Mouse (Mus musculus) kidney, postnatal 25 days (tissue): ENCODE data around the gene Celf2.
"Not testable (repeated sequence)": the region's sequence is repeated elsewhere in the genome, so short reads cannot be mapped to it uniquely, and the experiment has no call there.

Experiments
- DNase-seq, 2 experiments: peaks; one replicate each; pipeline ENCODE4 v3.0.0; 2021; ENCODE audit warnings: mixed read lengths in 2 of 2

The Celf2 gene

DNA sequence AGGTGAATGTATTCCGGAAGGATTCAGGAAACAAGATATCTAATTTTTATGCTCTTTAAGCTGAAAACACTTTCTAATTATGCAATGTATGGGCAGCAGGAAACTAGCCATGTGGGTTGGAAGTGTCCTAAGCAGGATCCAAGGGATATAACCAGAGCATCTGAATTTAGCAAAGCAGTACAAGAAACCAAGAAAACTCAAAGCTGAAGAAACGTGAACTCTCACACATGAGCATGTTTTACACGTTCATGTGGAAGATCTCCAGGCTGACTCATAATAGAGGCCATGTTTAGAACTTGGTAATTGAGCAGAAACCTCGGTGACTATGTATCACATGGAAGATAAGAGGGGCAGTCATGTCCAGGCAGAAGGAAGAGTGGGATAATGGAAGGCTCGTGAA, 120.1 kb downstream of the Celf2 start:
- no peak for DNase-seq

- no peak for DNase-seq
Measured at GRCm38 (mm10) chr2:7378736-7379135, 130.6 kb downstream of the Celf2 start.

- DNase-seq = no peak
Measured at GRCm38 (mm10) chr2:7377878-7378277, 131.5 kb downstream of the Celf2 start.

DNA sequence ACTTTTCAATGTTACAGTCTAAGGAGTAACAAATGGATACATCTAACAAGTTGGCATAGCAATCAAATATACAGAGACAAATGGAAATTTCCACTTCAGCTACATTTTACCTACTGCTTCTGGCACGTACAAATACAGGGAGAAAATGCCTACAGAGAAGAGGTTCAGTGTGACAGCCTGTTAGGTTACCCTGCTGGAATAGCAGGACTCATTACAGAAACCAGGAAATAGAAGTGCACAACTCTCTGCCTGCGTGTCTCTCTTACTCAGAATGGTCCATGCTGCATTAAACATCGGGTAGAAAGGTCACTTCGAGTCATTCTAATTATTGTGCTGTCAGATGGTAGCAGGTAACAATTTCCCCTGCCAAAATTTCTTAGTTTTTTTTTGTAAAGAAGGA, 141.6 kb downstream of the Celf2 start:
- no peak for DNase-seq

DNA sequence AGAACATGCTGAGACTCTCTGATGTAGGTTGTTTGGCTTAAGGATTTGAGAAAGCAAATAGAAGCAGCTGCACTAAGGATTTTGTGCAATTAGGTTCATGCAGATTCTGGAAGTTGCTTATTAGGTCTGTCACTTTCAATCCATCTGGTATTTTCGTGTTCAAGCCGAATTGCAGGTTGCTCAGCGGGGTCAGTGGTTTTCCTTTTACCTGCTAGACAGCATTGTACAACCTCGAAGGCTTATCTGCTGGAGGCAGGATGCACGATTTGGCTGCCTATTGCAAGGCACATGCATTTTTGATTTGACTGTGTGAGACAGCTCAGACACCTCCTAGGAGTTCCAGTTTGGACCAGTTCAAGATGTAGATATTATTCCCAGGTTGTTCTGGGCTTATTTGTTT, 149.8 kb downstream of the Celf2 start:
- DNase-seq = no peak

- DNase-seq = no peak
Measured at GRCm38 (mm10) chr2:7358816-7359215, 150.5 kb downstream of the Celf2 start.

- no peak for DNase-seq
Measured at GRCm38 (mm10) chr2:7351234-7351633, 158.1 kb downstream of the Celf2 start.

- no peak for DNase-seq
Measured at GRCm38 (mm10) chr2:7346703-7347461, 162.5 kb downstream of the Celf2 start.

- no peak for DNase-seq
Measured at GRCm38 (mm10) chr2:7344951-7345350, 164.4 kb downstream of the Celf2 start.

DNA sequence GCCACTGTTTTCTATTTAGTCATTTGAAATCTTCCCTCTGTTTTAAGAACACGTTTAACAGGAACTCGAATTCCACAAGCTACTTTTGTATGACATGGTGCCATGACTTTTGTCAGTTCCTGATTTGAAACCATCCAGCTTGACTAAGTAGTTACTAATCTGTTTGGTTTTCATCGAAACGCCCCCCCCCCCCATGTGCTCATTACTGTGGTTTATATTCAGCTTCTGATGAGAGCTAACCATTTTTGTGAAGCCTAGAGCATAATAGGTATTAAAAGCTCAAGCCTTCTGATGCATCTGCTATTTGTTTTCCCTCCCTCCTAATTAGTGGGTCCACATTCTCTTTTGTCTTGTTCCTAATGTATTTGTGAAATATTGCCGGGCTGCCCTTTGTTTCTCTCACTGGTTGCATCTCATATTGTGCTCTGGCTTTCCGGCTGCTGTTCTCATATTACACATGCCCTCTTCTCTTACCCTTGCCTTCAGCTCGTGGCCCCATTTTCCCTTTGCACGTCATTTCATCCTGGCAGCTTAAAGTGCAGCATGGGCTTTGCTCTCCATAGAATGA, 166.4 kb downstream of the Celf2 start:
- DNase-seq = no peak

- DNase-seq = no peak
Measured at GRCm38 (mm10) chr2:7334846-7335245, 174.5 kb downstream of the Celf2 start.

GRCm38 (mm10) chr2:7328018-7328899, 181.1 kb downstream of the Celf2 start:
- no peak for DNase-seq

- no peak for DNase-seq
Measured at GRCm38 (mm10) chr2:7319760-7320159, 189.6 kb downstream of the Celf2 start.

GRCm38 (mm10) chr2:7311776-7312175, 197.6 kb downstream of the Celf2 start:
- no peak for DNase-seq

GRCm38 (mm10) chr2:7310840-7311182, 198.6 kb downstream of the Celf2 start:
- no peak for DNase-seq

DNA sequence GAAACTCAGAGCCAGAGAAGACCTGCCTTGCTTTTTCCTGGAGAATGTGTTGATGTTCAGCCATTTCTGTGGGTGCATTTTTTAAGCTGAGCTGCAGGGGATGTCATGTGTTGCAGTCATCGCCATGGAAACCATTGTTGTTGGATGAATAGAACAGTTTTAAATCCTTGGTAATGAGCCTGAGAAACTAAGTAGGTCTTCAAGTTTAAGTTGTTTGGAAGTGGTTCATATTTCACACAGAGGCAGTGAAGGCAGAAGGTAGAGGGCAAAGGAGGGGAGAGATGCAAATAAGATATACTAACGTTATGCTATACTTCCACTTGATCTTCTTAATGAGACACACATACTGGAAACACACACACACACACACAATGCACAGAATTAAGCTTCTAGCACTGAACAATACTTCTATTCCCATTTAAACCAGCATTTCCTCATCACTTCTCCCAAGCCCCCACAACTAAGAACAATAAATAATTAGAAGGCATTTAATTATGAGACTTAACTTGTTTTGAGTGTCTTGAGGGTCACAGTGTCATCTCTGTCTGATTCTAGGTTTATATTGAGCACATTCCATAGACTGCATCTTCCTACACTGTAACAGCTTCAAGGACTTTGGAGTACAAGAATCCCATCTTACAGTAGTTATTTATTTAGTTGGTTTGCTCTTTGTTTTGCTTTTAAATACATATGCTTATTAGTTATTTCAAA, 199.1 kb downstream of the Celf2 start:
- DNase-seq = no peak

DNA sequence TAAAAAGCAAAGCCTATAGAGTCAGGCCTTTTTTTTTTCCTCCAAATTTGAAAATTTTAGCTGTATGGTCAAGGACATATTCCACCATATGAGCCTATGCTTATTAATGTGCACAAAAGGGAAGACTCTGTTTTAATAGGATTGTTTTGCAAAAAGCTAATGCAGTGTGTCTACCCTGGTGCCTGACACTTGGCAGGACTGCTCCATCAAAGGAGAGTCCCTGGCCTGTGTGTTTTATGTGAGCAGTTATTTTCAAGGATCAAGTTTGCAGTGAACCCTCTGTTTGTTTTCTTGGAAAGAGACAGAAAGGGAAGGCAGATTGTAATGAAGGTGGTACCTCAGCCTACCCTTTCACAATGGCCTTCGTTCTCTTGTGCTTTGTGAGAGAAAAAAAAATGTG, 200.0 kb downstream of the Celf2 start:
- no peak for DNase-seq

DNA sequence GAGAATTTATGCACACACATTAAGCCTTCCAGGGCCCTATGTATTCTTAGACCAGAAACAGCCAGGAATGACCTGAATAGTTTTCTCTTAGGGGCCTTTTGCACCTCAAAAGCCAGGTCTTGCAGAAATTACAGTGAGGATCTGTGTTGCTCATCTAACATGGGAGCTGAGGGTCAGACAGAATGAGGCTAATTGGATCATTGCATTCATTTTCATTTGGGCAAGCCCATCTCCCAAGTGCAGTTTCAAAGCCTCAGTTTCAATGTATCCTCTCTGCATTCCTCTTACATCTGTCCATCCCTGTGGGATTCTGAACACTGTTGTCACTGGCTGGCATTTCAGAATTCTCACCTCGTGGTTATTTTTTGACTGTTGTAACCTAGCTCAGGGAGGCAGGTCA, 200.6 kb downstream of the Celf2 start:
- no peak for DNase-seq

GRCm38 (mm10) chr2:7287434-7287833, 221.9 kb downstream of the Celf2 start:
- DNase-seq = no peak

DNA sequence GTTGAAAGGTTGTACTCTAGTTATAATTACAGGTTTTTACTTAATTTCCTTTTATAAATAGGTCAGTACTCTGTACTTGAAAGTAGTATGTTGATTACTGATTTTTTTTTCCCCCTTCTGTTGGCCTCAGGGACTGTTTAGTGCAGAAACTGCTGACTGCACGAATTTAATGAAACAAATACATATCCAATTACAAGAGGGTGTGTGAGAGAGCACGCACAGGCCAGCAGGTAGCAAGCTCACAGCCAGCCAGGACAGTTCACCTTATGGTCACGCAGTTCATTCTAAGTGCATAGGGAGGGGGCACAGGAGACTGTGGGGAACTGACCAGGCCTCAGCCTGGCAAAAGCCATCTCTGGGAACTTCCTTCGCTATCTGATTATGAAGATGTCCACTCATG, 236.1 kb downstream of the Celf2 start:
- DNase-seq = no peak

DNA sequence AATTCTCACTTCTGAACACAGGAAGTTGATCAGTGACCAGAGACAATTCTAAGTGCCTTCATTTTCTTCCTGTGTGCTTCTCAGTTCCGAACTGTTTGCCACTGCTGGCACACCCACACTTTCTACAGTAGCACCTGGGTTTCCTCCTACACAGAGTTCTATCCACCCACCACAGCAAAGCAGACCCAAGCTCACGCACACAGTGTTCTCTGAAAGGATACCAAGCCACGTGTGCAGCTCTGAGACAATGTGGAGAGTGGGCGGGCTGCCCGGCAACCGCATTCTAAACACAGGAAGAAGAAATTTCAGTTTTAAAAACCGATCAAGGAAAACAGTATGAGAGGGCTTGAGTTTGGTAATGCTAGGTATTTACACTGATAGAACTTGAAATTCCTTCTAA, 239.3 kb downstream of the Celf2 start:
- no peak for DNase-seq

GRCm38 (mm10) chr2:7267166-7267565, 242.2 kb downstream of the Celf2 start:
- no peak for DNase-seq

- not testable (repeated sequence) for DNase-seq
Measured at GRCm38 (mm10) chr2:7262668-7263067, 246.7 kb downstream of the Celf2 start.
